Mouse (Mus musculus) midbrain, embryonic 10.5 days (tissue): ENCODE measurements at regions not wholly inside any gene's neighbourhood (a gene's known extent, or its start where the extent isn't known, plus 50 kb on each side); places are given as distances from the start of the nearest gene placed in this dataset.

Experiments
- DNase-seq: peaks from one replicate; pipeline ENCODE4 v3.0.0-alpha.2; 2017; ENCODE audit warnings: low spot score
- H3K27ac ChIP-seq: fragments of 300-500 bp; sonication (generic); replicated peaks from 2 replicates; pipeline ENCODE4 v1.5.1; 2016; ENCODE audit warnings: mild to moderate bottlenecking
- H3K27me3 ChIP-seq: fragments of 300-500 bp; sonication (generic); 2 replicates; pipeline ENCODE4 v1.6.1; 2016; ENCODE audit warnings: low read depth, mild to moderate bottlenecking; ENCODE audit not compliant: poor library complexity, severe bottlenecking
- H3K36me3 ChIP-seq: fragments of 300-500 bp; sonication (generic); 2 replicates; pipeline ENCODE4 v1.6.1; 2016; ENCODE audit warnings: mild to moderate bottlenecking, moderate library complexity
- H3K4me1 ChIP-seq: fragments of 300-500 bp; sonication (generic); 2 replicates; pipeline ENCODE4 v1.6.1; 2016
- H3K4me3 ChIP-seq: fragments of 300-500 bp; sonication (generic); 2 replicates; pipeline ENCODE4 v1.5.1; 2016; ENCODE audit warnings: mild to moderate bottlenecking, moderate library complexity
- H3K9me3 ChIP-seq: fragments of 300-500 bp; sonication (generic); replicated peaks from 2 replicates; pipeline ENCODE4 v1.6.1; 2016; ENCODE audit warnings: mild to moderate bottlenecking
- WGBS: fragments of 180-500 bp; shearing (Covaris S2); methylation state at CpG from one replicate; pipeline ENCODE4 v1.1.7; 2016; 5-methylcytosine and 5-hydroxymethylcytosine counted together

GRCm38 (mm10) chr9:14206838-14207560 is 67.9 kb upstream of the Sesn3 start:
- H3K36me3 ChIP-seq = no peaks in the 10 kb centered on the region
- no peak overlapping the region for H3K27ac ChIP-seq
- H3K27me3 ChIP-seq = no peaks in the 10 kb centered on the region
- no peaks in the 10 kb centered on the region for H3K4me1 ChIP-seq
- H3K4me3 ChIP-seq = no peak overlapping the region
- no peak for DNase-seq
- 94% methylated on average over 16 of the region's 16 CpGs for WGBS
- H3K9me3 ChIP-seq = no peaks in the 10 kb centered on the region

- H3K4me3 ChIP-seq = no peak overlapping the region
- H3K9me3 ChIP-seq = no peaks in the 10 kb centered on the region
- H3K4me1 ChIP-seq = no peaks in the 10 kb centered on the region
- no peak overlapping the region for H3K27ac ChIP-seq
- DNase-seq = no peak
- H3K36me3 ChIP-seq = no peaks in the 10 kb centered on the region
- no peaks in the 10 kb centered on the region for H3K27me3 ChIP-seq
- 80% methylated on average over 3 of the region's 3 CpGs for WGBS
Observed at GRCm38 (mm10) chr9:14207561-14207936, 67.3 kb upstream of the Sesn3 start.

GRCm38 (mm10) chr9:14213283-14213682 is 61.6 kb upstream of the Sesn3 start:
- H3K27me3 ChIP-seq = no peaks in the 10 kb centered on the region
- no peak overlapping the region for H3K4me3 ChIP-seq
- no peaks in the 10 kb centered on the region for H3K9me3 ChIP-seq
- no peak for DNase-seq
- peaks cover 13% of the 10 kb centered on the region for H3K4me1 ChIP-seq
- 84% methylated on average over 2 of the region's 2 CpGs for WGBS
- no peaks in the 10 kb centered on the region for H3K36me3 ChIP-seq
- H3K27ac ChIP-seq = no peak overlapping the region

- no peaks in the 10 kb centered on the region for H3K27me3 ChIP-seq
- H3K36me3 ChIP-seq = no peaks in the 10 kb centered on the region
- H3K9me3 ChIP-seq = no peaks in the 10 kb centered on the region
- WGBS = 64% methylated on average over 5 of the region's 5 CpGs
- DNase-seq = no peak
- no peak overlapping the region for H3K4me3 ChIP-seq
- H3K27ac ChIP-seq = no peak overlapping the region
- H3K4me1 ChIP-seq = peaks cover 13% of the 10 kb centered on the region
Observed at GRCm38 (mm10) chr9:14215171-14215782, 59.6 kb upstream of the Sesn3 start.

- DNase-seq = no peak
- Histone ChIP-seq H3K9me3 (no peaks in the 10 kb centered on the region), H3K36me3 (no peaks in the 10 kb centered on the region), H3K27ac (no peak overlapping the region), H3K4me3 (no peak overlapping the region), H3K27me3 (no peaks in the 10 kb centered on the region), H3K4me1 (peaks cover 13% of the 10 kb centered on the region)
- 77% methylated on average over 5 of the region's 5 CpGs for WGBS
Observed at GRCm38 (mm10) chr9:14215961-14216360, 58.9 kb upstream of the Sesn3 start.

GRCm38 (mm10) chr9:14222936-14223335 is 51.9 kb upstream of the Sesn3 start:
- no peak overlapping the region for H3K4me3 ChIP-seq
- no peaks in the 10 kb centered on the region for H3K9me3 ChIP-seq
- no peak overlapping the region for H3K27ac ChIP-seq
- no peaks in the 10 kb centered on the region for H3K27me3 ChIP-seq
- H3K36me3 ChIP-seq = no peaks in the 10 kb centered on the region
- 87% methylated on average over 2 of the region's 2 CpGs for WGBS
- H3K4me1 ChIP-seq = peaks cover 2% of the 10 kb centered on the region
- DNase-seq = no peak
